Mouse (Mus musculus): ENCODE results near the gene Cyb5r3. TPM values are rescaled to one million over a fixed set of nuclear protein-coding genes. Genes with fewer than 3 reads are reported as not detected.
"Not testable (repeated sequence)": the region's sequence is repeated elsewhere in the genome, so short reads cannot be mapped to it uniquely, and the experiment has no call there.

Cyb5r3 gene
- polyA plus RNA-seq, 1 experiment from 2014 or later = 117 TPM

- no peak overlapping the region for H3K4me3 ChIP-seq
- no peak overlapping the region for H3K9ac ChIP-seq
- 90% methylated on average over 7 of the region's 7 CpGs for WGBS
- no peak overlapping the region for H3K27ac ChIP-seq
- H3K4me2 ChIP-seq = no peak overlapping the region
- H3K4me1 ChIP-seq (replicated peaks) = no peaks in the 10 kb centered on the region
- no peaks in the 10 kb centered on the region for H3K9me3 ChIP-seq
- no peaks in the 10 kb centered on the region for H3K27me3 ChIP-seq
- no peak for ATAC-seq (ENCODE audit: low FRiP score)
- peaks cover 94% of the 10 kb centered on the region for H3K36me3 ChIP-seq
Observed at GRCm38 (mm10) chr15:83129530-83130231, 42.7 kb downstream of the Cyb5r3 start.

GRCm38 (mm10) chr15:83127037-83127436, 45.4 kb downstream of the Cyb5r3 start:
- not testable (repeated sequence) for H3K4me2 ChIP-seq; H3K27ac ChIP-seq; H3K27me3 ChIP-seq; H3K9ac ChIP-seq; H3K4me3 ChIP-seq; H3K4me1 ChIP-seq (replicated peaks); H3K9me3 ChIP-seq; ATAC-seq (ENCODE audit: low FRiP score)
- H3K36me3 ChIP-seq = peaks cover 68% of the 10 kb centered on the region
- WGBS = 42% methylated on average over 3 of the region's 3 CpGs

GRCm38 (mm10) chr15:83126582-83126981, 45.8 kb downstream of the Cyb5r3 start:
- no peak for ATAC-seq (ENCODE audit: low FRiP score)
- peak overlapping the region; percentile 19 for H3K27ac ChIP-seq
- H3K9ac ChIP-seq = no peak overlapping the region
- no peaks in the 10 kb centered on the region for H3K9me3 ChIP-seq
- H3K27me3 ChIP-seq = no peaks in the 10 kb centered on the region
- peaks cover 2% of the 10 kb centered on the region for H3K4me1 ChIP-seq (replicated peaks)
- H3K4me2 ChIP-seq = no peak overlapping the region
- no peak overlapping the region for H3K4me3 ChIP-seq
- peaks cover 63% of the 10 kb centered on the region for H3K36me3 ChIP-seq
- WGBS = 80% methylated on average over 9 of the region's 9 CpGs

DNA sequence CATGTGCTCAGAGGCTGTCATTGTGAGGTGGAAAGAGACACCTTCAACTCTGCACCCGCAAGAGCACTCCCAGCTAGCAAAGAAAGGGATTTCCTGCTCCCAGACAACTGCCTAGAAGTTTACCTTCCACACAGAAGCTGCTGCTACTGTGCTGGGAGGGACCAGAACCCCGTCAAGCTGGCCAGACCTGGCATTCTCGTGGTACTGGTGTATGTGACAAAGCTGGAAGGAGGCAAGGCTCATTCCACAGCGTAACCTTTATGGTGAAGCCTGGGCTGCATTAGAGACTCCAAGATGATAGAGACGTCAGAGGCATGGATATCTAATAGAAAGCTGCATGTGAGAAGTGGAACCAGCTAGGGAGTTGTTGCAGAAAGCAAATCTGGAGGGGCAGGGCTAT, 47.8 kb downstream of the Cyb5r3 start:
- Histone ChIP-seq H3K4me1 (replicated peaks) (peaks cover 13% of the 10 kb centered on the region), H3K9me3 (no peaks in the 10 kb centered on the region), H3K36me3 (peaks cover 49% of the 10 kb centered on the region), H3K4me2 (no peak overlapping the region), H3K4me3 (no peak overlapping the region), H3K27me3 (no peaks in the 10 kb centered on the region), H3K9ac (no peak overlapping the region), H3K27ac (no peak overlapping the region)
- WGBS = 77% methylated on average over 5 of the region's 5 CpGs
- ATAC-seq (ENCODE audit: low FRiP score) = no peak

- Histone ChIP-seq H3K27me3 (no peaks in the 10 kb centered on the region), H3K9me3 (no peaks in the 10 kb centered on the region), H3K4me3 (peak within 1 kb of the TSS; percentile 82), H3K36me3 (peaks cover 46% of the 10 kb centered on the region), H3K4me1 (replicated peaks) (peaks cover 21% of the 10 kb centered on the region), H3K27ac (peak within 1 kb of the TSS; percentile 91), H3K9ac (peak within 1 kb of the TSS; percentile 82), H3K4me2 (peak within 1 kb of the TSS; percentile 65)
- 11% methylated on average over 32 of the region's 32 CpGs for WGBS
- ATAC-seq (ENCODE audit: low FRiP score) = peak; percentile 88
Observed at GRCm38 (mm10) chr15:83122566-83123145, 49.7 kb downstream of the Cyb5r3 start, which contains the start of gene Rrp7a. Rrp7a (minus strand) TSS chr15:83122801.

- Histone ChIP-seq H3K36me3 (peaks cover 48% of the 10 kb centered on the region), H3K27ac (peak overlapping the region; percentile 91), H3K4me1 (replicated peaks) (peaks cover 21% of the 10 kb centered on the region), H3K4me3 (peak overlapping the region; percentile 82), H3K9ac (peak overlapping the region; percentile 82), H3K27me3 (no peaks in the 10 kb centered on the region), H3K4me2 (peak overlapping the region; percentile 65), H3K9me3 (no peaks in the 10 kb centered on the region)
- 3% methylated on average over 43 of the region's 43 CpGs for WGBS
- ATAC-seq (ENCODE audit: low FRiP score) = peak; percentile 65
Observed at GRCm38 (mm10) chr15:83121709-83122565, 50.5 kb downstream of the Cyb5r3 start.

- no peak for ATAC-seq (ENCODE audit: low FRiP score)
- no peaks in the 10 kb centered on the region for H3K27me3 ChIP-seq
- no peak overlapping the region for H3K4me3 ChIP-seq
- peaks cover 51% of the 10 kb centered on the region for H3K36me3 ChIP-seq
- peaks cover 34% of the 10 kb centered on the region for H3K4me1 ChIP-seq (replicated peaks)
- H3K9ac ChIP-seq = no peak overlapping the region
- no peaks in the 10 kb centered on the region for H3K9me3 ChIP-seq
- no peak overlapping the region for H3K27ac ChIP-seq
- H3K4me2 ChIP-seq = no peak overlapping the region
- 64% methylated on average over 7 of the region's 7 CpGs for WGBS
Observed at GRCm38 (mm10) chr15:83118360-83118759, 54.0 kb downstream of the Cyb5r3 start.

DNA sequence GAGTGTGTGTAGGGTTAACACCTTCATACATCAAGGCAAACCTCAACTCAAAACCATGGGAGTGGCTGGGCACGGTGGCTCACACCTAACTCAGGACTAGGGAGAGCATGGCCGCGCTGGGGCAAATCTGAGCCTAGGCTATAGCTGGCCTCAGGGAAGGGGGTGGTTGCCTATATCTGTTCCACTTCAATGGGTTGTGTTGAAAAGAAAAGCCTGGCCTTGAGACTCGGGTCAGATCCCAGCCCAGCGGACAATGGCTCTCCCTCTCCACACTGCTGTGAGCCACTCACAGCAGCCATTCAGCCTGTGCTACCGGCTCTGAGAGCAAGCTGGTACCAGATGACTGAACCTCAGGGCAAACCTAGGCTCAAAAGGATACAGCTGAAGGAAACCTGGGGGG, 57.3 kb downstream of the Cyb5r3 start:
- peaks cover 50% of the 10 kb centered on the region for H3K36me3 ChIP-seq
- H3K4me2 ChIP-seq = no peak overlapping the region
- no peaks in the 10 kb centered on the region for H3K9me3 ChIP-seq
- no peaks in the 10 kb centered on the region for H3K27me3 ChIP-seq
- no peak overlapping the region for H3K9ac ChIP-seq
- WGBS = 37% methylated on average over 6 of the region's 6 CpGs
- H3K4me3 ChIP-seq = no peak overlapping the region
- peaks cover 34% of the 10 kb centered on the region for H3K4me1 ChIP-seq (replicated peaks)
- no peak for ATAC-seq (ENCODE audit: low FRiP score)
- no peak overlapping the region for H3K27ac ChIP-seq

DNA sequence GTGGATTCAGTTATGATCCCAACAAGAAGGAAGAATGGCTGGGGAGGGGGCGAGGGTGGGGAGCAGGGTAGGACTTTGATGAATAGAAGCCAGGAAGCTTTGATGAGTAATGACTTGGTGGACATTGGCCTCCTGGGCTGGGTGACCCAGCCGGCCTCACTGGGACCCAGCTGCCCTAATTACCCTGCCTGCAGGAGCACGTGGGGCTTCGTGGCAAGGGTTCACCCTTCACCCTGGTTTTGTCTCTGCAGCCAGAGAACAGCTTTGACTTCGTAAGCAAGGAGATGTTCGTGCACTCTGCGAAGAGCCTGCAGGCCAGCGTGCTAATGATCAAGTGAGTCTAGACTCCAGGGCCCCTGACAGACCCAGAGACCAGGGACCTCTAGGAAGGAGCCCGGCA, 58.3 kb downstream of the Cyb5r3 start:
- Histone ChIP-seq H3K9me3 (no peaks in the 10 kb centered on the region), H3K4me3 (no peak overlapping the region), H3K36me3 (peaks cover 40% of the 10 kb centered on the region), H3K4me1 (replicated peaks) (peaks cover 34% of the 10 kb centered on the region), H3K27ac (no peak overlapping the region), H3K27me3 (no peaks in the 10 kb centered on the region), H3K4me2 (no peak overlapping the region), H3K9ac (peak overlapping the region; percentile 6; the same call in 1 of the 2 replicates)
- ATAC-seq (ENCODE audit: low FRiP score) = no peak
- WGBS = 61% methylated on average over 9 of the region's 9 CpGs

- ATAC-seq (ENCODE audit: low FRiP score) = peak; percentile 65
- Histone ChIP-seq H3K9me3 (no peaks in the 10 kb centered on the region), H3K4me2 (no peak overlapping the region), H3K36me3 (peaks cover 31% of the 10 kb centered on the region), H3K4me3 (no peak overlapping the region), H3K9ac (no peak overlapping the region), H3K27ac (no peak overlapping the region), H3K4me1 (replicated peaks) (peaks cover 27% of the 10 kb centered on the region), H3K27me3 (no peaks in the 10 kb centered on the region)
- WGBS = 13% methylated on average over 9 of the region's 11 CpGs
Observed at GRCm38 (mm10) chr15:83112898-83113297, 59.5 kb downstream of the Cyb5r3 start.

GRCm38 (mm10) chr15:83111874-83112273, 60.5 kb downstream of the Cyb5r3 start:
- no peaks in the 10 kb centered on the region for H3K27me3 ChIP-seq
- H3K9ac ChIP-seq = no peak overlapping the region
- H3K4me2 ChIP-seq = no peak overlapping the region
- no peak overlapping the region for H3K4me3 ChIP-seq
- H3K27ac ChIP-seq = no peak overlapping the region
- ATAC-seq (ENCODE audit: low FRiP score) = no peak
- WGBS = 83% methylated on average over 7 of the region's 7 CpGs
- peaks cover 20% of the 10 kb centered on the region for H3K36me3 ChIP-seq
- peaks cover 37% of the 10 kb centered on the region for H3K4me1 ChIP-seq (replicated peaks)
- H3K9me3 ChIP-seq = no peaks in the 10 kb centered on the region

- H3K4me2 ChIP-seq = no peak overlapping the region
- no peaks in the 10 kb centered on the region for H3K27me3 ChIP-seq
- H3K9me3 ChIP-seq = no peaks in the 10 kb centered on the region
- no peak overlapping the region for H3K9ac ChIP-seq
- 51% methylated on average over 6 of the region's 6 CpGs for WGBS
- peaks cover 15% of the 10 kb centered on the region for H3K36me3 ChIP-seq
- H3K27ac ChIP-seq = no peak overlapping the region
- H3K4me1 ChIP-seq (replicated peaks) = peaks cover 38% of the 10 kb centered on the region
- no peak for ATAC-seq (ENCODE audit: low FRiP score)
- H3K4me3 ChIP-seq = no peak overlapping the region
Observed at GRCm38 (mm10) chr15:83111290-83111689, 61.1 kb downstream of the Cyb5r3 start.
